Comparison of ENCODE assay signal across 8 mouse cellular contexts in the genomic region with DNA sequence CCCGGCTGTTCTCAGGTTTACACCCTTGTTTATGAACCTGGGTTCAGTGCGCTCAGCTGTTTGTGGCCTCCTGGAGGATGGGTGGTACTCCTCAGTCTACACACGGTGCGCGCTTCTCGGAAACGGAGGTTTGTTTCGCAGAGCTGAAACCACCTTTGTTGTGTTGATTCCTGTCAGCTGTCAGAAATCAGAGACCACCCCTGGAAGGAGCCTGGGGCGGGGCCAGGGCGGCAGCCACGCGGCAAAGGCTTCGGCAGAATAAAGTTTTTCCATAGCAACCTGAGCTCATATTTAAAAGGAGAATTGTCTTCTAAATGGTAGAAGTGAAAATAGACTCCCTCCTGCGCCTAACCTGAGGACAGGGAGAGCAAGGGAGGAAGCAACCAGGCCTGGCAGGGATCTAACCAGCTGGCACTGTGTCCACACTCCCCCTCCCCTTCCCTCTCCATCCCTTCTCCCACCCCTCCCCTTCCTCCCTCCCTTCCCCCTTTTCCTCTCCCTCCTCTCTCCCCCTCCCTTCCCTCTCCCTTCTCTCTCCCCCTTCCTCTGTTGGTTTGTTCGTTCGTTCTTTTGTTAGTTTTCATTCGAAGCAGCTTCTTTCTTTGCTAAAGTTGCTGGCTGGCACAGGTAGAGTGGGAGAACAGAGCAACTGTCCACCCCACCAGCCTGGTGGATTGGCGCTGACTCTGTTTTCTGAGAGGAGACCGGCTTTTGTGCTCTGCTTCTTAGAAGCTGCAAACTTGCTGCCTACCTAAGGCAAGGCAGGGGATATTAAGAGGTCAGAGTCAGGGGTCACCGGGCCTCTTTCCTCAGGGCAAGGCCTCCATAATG. TPM values are rescaled to one million over a fixed set of nuclear protein-coding genes. Genes with fewer than 3 reads are reported as not detected.
DNase-seq lines count a peak whose midpoint lies in the region; ATAC-seq and TF ChIP-seq lines count a peak whose summit lies in the region.

No protein-coding gene starts in this region.

- no peak for TF ChIP-seq CTCF in lung, embryonic 14.5 days (IDR thresholded peaks at IDR 0.05; ENCODE audit: low read depth)

- ATAC-seq in lung, embryonic 14.5 days (ENCODE audit: insufficient read depth): peak; percentile 36; the same call in 1 of the 2 replicates
- peak; percentile 76 for ATAC-seq in neutrophil, adult 5-6 weeks (ENCODE audit: extremely low read depth, insufficient number of reproducible peaks, low FRiP score, poor library complexity, severe bottlenecking)

- 0 out of 2 replicates have a peak overlapping the region, but pooled peaks have one; percentile 5 for H3K27ac ChIP-seq in lung, embryonic 14.5 days (ENCODE audit: low read depth)

- WGBS in lung, embryonic 14.5 days: 7% methylated on average over 20 of the region's 20 CpGs

- no peak overlapping the region for H3K9ac ChIP-seq in lung, embryonic 14.5 days

- no peaks in the 10 kb centered on the region for H3K27me3 ChIP-seq in lung, embryonic 14.5 days (ENCODE audit: insufficient read depth, low read length)

- intact Hi-C loops in heart, postnatal 25 days (cut with DNase I): loop anchor here (5.0 kb wide), 1 partner anchor 68 kb away; no protein-coding TSS in a partner anchor

- H3K36me3 ChIP-seq in lung, embryonic 14.5 days (ENCODE audit: insufficient read depth): no peaks in the 10 kb centered on the region

- DNase-seq in adrenal gland, postnatal 14 days: peak; percentile 40
- no peak for DNase-seq in adrenal gland, adult 18-20 months (ENCODE audit: low spot score in 2 of 2)
- peak; percentile 84 for DNase-seq in ZHBTc4 (ENCODE audit: low read depth, low spot score)
- peak; percentile 7 for DNase-seq in heart, postnatal 25 days (ENCODE audit: low spot score)
- DNase-seq in lung, embryonic 14.5 days: peak; percentile 50
- no peak for DNase-seq in layer of hippocampus, postnatal 36 days
- no peak for DNase-seq in layer of hippocampus, adult 9-11 months

- H3K4me1 ChIP-seq in lung, embryonic 14.5 days (ENCODE audit: insufficient read depth): peaks cover 19% of the 10 kb centered on the region

- H3K9me3 ChIP-seq in lung, embryonic 14.5 days (ENCODE audit: low read depth, low read length): no peaks in the 10 kb centered on the region

- H3K4me2 ChIP-seq in lung, embryonic 14.5 days: peak overlapping the region; percentile 59

- peak overlapping the region; percentile 18; the same call in 1 of the 2 replicates for H3K4me3 ChIP-seq in lung, embryonic 14.5 days (ENCODE audit: low read depth, low read length)

RNA-seq across cellular contexts. Expression of a gene that starts 23.0 kb away (rescaled TPM):
- 3.4 and 20.0 TPM in 2 replicates for total RNA-seq in adrenal gland, postnatal 14 days (2021)
- 1 to 10 TPM; 3.7 to 3.8 TPM for total RNA-seq in adrenal gland, adult 18-20 months (2021)
- total RNA-seq in heart, postnatal 25 days (2021): 1 to 10 TPM; 5.3 to 7.2 TPM
- polyA plus RNA-seq in lung, embryonic 14.5 days (2014; fragmentation: Nextera tagmentation; extraction: Ambion mirVana): 5.1 and 5.6 TPM in 2 replicates
- 585 and 610 TPM in 2 replicates for total RNA-seq in neutrophil, adult 5-6 weeks (2017)
- 10 to 100 TPM; 75.7 to 81.1 TPM for total RNA-seq in layer of hippocampus, postnatal 36 days (2021)

Comparison
In these comparisons a context has a peak if more than half of its experiments do, and no peak if none do; other contexts are left out.
1. DNase-seq: peak in adrenal gland, postnatal 14 days (single experiment), ZHBTc4 (single experiment), heart, postnatal 25 days (single experiment) and lung, embryonic 14.5 days (single experiment); none in adrenal gland, adult 18-20 months (0 of 2), layer of hippocampus, postnatal 36 days (0 of 2) and layer of hippocampus, adult 9-11 months (single experiment).